Mouse (Mus musculus) brain, adult 2 months (tissue): ENCODE results near the gene Dusp18.
A peak's percentile ranks its signal among the peaks of the same experiment; 100 is the strongest.

Source experiments
- DNase-seq: peaks from one replicate; pipeline ENCODE4 v3.0.0; 2011; ENCODE audit warnings: low read depth, low spot score

Dusp18 gene

DNA sequence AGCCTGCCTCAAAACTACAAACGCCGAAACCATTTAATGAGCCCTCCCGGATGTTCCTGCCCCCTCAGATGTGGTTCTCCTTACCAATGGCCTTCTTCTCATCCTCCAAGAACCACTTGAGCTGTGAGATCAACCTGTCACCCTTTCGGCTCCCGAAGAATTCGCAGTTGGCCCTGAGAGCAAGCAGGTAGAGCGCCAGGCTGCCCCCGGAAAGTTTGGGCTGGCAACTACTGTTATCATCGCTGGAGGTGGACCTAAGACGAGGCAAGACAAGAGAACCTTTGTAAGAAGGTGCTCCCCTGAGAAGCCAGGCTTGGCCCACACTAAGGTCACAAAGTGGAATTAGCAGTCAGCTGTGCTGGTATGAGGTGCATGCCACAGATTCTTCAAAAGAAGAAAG, 30.9 kb downstream of the Dusp18 start:
- DNase-seq = no peak

DNA sequence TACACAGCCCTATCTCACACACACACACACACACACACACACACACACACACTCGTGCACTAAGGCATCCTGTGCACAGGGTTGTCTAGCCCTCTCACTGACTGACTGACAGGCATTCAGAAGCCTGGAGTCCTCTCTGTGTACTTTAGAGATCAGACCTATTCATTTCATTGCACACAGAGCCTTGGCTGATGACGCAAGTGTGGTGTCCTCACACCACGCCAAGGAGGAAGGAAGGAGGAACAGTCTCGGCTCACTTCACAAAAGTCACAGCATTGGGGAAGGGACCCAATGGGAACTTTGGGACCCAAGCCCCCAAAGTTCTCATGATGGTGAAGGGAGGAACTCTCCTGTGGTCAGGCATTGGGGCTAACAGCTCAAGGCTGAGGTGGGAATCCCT, 35.0 kb downstream of the Dusp18 start:
- DNase-seq = no peak

DNA sequence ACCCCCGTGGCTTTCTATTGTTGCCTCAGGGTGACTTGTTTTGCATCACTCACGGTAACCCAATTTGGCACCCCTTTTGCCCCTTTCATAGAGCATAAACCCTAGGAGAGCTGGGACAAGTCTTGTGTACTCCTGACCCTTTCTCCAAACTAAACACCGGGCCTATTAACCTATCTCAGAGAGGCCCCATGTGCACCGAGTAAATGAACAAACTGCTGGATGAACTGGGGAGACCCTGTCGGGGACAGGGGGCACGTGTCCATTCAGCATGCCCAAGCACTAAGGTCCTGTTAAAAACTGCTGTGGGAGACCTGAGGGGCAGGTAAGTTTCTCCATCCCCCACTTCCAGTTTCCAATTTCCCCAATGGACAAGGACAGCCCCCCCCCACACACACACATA, 35.9 kb downstream of the Dusp18 start:
- DNase-seq = no peak

GRCm38 (mm10) chr11:3931511-3932211, 36.6 kb downstream of the Dusp18 start, which contains the start of gene Tcn2:
Gene Tcn2, minus strand, starts transcription at chr11:3932159.
- DNase-seq = peak; percentile 69

- DNase-seq = no peak
Observed at GRCm38 (mm10) chr11:3933756-3934285, 38.8 kb downstream of the Dusp18 start.

DNA sequence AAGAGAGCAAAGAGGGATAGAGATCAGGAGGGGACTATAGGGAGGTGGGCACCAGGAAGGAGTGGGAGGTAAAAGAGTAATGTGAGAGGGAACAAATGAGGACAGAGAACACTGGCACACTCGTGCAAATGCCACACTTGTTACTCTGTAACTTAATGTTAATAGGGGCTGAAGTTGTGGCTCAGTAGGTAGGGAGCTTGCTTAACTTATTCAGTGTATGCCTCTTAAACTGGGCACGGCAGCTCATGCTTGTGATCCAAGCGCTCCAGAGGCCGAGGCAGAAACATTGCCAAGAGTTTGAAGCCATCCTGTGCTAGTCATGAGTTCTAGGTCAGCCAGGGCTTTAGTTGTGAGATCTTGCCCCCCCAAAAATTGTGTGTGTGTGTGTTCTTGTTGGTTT, 40.1 kb downstream of the Dusp18 start:
- DNase-seq = no peak

DNA sequence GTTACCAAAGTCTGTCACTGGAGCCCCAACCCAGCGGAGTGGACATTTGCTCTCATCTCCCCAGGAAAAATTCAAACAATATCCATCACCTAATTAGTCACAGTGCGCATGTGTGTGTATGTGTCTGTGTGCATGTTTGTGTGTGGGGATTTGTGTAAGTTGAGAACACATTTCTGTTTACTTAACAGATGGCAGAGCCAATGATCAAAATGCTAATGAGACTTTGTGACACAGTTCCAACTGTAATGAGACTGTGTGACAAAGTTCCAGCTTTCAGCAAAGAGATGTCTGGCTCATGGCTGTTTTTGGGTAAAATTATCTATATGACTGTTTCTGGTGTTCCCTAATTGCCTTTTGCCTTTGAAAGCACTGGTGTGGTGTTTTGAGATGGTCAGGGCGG, 41.3 kb downstream of the Dusp18 start:
- DNase-seq = peak; percentile 24

DNA sequence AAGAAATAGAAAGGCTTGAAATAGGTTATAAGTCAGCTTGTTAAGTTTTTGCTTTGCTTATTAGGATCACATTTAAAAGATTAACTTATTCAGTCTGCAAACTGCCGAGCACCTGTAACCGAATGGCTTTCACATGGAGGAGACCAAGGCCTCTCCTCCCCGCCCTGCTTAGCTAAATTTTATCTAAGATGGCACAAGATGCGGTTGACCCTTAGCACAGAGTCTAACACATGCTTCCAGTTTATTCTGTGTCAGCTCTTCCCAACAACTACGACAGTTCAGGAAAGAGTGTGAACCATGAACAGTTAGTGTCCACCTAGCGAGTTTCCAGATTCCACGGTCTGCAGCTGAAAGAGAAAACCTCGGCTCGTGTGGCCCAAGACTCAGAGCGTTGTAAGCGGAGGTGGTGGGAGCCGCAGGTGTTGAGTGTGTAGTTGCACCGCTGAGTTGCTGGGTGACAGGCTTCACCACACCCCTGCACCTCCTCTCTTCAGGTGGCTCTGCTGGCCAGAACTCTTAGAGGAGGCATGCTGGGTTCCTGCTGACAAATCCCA, 42.4 kb downstream of the Dusp18 start:
- no peak for DNase-seq

- no peak for DNase-seq
Observed at GRCm38 (mm10) chr11:3941371-3941770, 46.3 kb downstream of the Dusp18 start.

DNA sequence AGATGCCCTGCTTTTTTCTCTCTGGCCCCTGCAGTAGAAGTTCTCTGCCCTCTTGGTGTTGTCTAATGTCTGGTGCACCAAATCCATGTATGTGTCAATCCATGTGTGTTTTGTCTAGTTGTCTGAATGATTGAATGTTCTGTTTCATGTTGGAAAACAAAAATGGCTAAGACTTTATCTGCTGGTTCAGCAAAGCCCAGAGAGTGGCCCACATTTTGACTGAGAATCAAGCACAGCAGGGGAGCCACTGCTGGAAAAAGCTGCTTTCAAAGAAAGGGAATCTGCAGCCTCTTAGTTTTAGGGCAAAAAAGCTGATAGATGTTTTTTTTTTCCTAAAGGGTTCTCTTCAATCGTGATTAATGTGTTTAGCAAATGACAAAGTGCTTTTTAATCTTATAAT, 51.3 kb downstream of the Dusp18 start:
- DNase-seq = no peak
